8 mouse cellular contexts compared by ENCODE assay signal in the genomic region with DNA sequence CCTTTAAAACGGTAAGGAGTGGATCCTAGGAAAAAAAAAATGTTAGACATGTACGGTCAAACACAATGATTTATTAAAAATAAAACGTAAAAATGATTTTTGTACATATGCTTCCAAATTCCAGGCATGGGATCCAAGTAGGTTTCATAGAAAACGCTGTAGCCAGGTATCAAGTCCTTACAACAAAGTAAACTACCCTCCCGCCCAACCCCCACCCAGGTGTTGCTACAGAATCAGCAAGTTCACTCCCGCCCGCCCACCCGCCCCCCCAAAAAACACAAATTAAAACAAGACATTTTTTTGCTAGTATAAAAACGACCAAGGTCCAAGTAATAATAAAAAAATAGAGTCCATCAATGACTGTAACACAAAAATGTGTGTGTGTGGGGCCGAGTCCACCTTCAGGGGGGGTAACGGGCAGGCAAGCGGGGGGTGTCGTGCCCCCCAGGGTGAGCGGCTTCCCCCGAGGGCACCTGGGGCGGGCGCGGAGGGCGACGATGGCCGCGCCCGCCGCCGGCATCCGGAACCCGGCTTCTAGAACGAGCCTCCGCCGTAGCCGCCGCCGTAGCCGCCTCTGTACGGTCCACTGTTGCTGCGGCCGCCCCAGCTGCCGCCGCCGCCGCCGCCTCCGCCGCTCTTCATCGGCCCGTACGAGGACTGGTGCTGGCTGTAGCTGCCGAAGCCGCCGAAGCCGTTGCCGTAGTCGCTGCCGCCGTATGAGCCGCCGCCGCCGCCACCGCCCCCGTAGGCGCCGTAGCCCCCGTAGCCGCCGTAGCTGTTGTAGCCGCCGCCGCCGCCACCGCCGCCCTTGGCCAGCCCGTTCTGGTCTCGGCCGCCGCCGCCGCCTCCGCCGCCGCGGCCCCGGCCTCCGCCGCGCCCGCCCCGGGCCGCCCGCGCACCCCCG. TPM values are rescaled to one million over a fixed set of nuclear protein-coding genes. Genes with fewer than 3 reads are reported as not detected.
A peak's percentile ranks its signal among the peaks of the same experiment; 100 is the strongest.
DNase-seq lines count a peak whose midpoint lies in the region; ATAC-seq and TF ChIP-seq lines count a peak whose summit lies in the region.

No protein-coding gene starts in this region.

- no peaks in the 10 kb centered on the region for H3K36me3 ChIP-seq in kidney, postnatal 0 days (ENCODE audit: insufficient read depth, low read length)
- H3K36me3 ChIP-seq in G1E (replicated peaks) = peaks cover 26% of the 10 kb centered on the region
- peaks cover 27% of the 10 kb centered on the region for H3K36me3 ChIP-seq in embryonic facial prominence, embryonic 10.5 days (replicated peaks)
- peaks cover 27% of the 10 kb centered on the region for H3K36me3 ChIP-seq in limb, embryonic 10.5 days
- no peaks in the 10 kb centered on the region; the same call in 1 of the 2 replicates for H3K36me3 ChIP-seq in neural tube, embryonic 12.5 days

- H3K4me1 ChIP-seq in kidney, postnatal 0 days (replicated peaks; ENCODE audit: insufficient read depth, low read length) = peaks cover 22% of the 10 kb centered on the region
- peaks cover 36% of the 10 kb centered on the region for H3K4me1 ChIP-seq in G1E (ENCODE audit: insufficient read depth, low read depth, low read length)
- peaks cover 33% of the 10 kb centered on the region for H3K4me1 ChIP-seq in embryonic facial prominence, embryonic 10.5 days
- peaks cover 25% of the 10 kb centered on the region for H3K4me1 ChIP-seq in limb, embryonic 10.5 days
- peaks cover 25% of the 10 kb centered on the region for H3K4me1 ChIP-seq in neural tube, embryonic 12.5 days

- H3K9ac ChIP-seq in kidney, postnatal 0 days (ENCODE audit: low read depth, low read length) = peak overlapping the region; percentile 100
- peak overlapping the region; percentile 100 for H3K9ac ChIP-seq in neural tube, embryonic 12.5 days

- WGBS in kidney, postnatal 0 days = under 1% methylated on average over 86 of the region's 92 CpGs
- under 1% methylated on average over 91 of the region's 92 CpGs for WGBS in embryonic facial prominence, embryonic 10.5 days
- 3% methylated on average over 92 of the region's 92 CpGs for WGBS in limb, embryonic 10.5 days
- WGBS in neural tube, embryonic 12.5 days = 2% methylated on average over 70 of the region's 92 CpGs

- DNase-seq in kidney, postnatal 0 days (ENCODE audit: low spot score) = peak; percentile 30
- DNase-seq in kidney, postnatal 4 days = no peak
- DNase-seq in G1E (ENCODE audit: low spot score) = no peak
- peak; percentile 51 for DNase-seq in embryonic facial prominence, embryonic 10.5 days (ENCODE audit: low spot score)
- no peak for DNase-seq in limb, embryonic 10.5 days (ENCODE audit: low spot score)
- no peak for DNase-seq in T-cell, adult 2 months (ENCODE audit: low spot score)
- no peak for DNase-seq in frontal cortex, postnatal 14 days (ENCODE audit: low spot score in 2 of 2)

- H3K9me3 ChIP-seq in kidney, postnatal 0 days (replicated peaks; ENCODE audit: low read length) = no peaks in the 10 kb centered on the region
- H3K9me3 ChIP-seq in G1E (replicated peaks) = no peaks in the 10 kb centered on the region
- no peaks in the 10 kb centered on the region for H3K9me3 ChIP-seq in embryonic facial prominence, embryonic 10.5 days
- H3K9me3 ChIP-seq in limb, embryonic 10.5 days (replicated peaks) = no peaks in the 10 kb centered on the region
- no peaks in the 10 kb centered on the region for H3K9me3 ChIP-seq in neural tube, embryonic 12.5 days

- no peak for TF ChIP-seq CTCF in kidney, postnatal 0 days (IDR thresholded peaks at IDR 0.05; ENCODE audit: low read depth)
- TF ChIP-seq CTCF in G1E (IDR thresholded peaks at IDR 0.05; ENCODE audit: low read depth, low read length) = no peak

- H3K27ac ChIP-seq in kidney, postnatal 0 days = peak overlapping the region; percentile 99
- H3K27ac ChIP-seq in embryonic facial prominence, embryonic 10.5 days (replicated peaks) = peak overlapping the region; percentile 100
- peak overlapping the region; percentile 100 for H3K27ac ChIP-seq in limb, embryonic 10.5 days
- peak overlapping the region; percentile 97 for H3K27ac ChIP-seq in neural tube, embryonic 12.5 days

- peak overlapping the region; percentile 76 for H3K4me2 ChIP-seq in kidney, postnatal 0 days (ENCODE audit: low read length)
- peak overlapping the region; percentile 81 for H3K4me2 ChIP-seq in neural tube, embryonic 12.5 days (replicated peaks)

- ATAC-seq in kidney, postnatal 0 days (replicated peaks; ENCODE audit: low FRiP score, low read depth) = no peak
- ATAC-seq in G1E (ENCODE audit: extremely low read depth, insufficient number of reproducible peaks, low FRiP score, poor library complexity, severe bottlenecking) = no peak
- no peak for ATAC-seq in neural tube, embryonic 12.5 days (ENCODE audit: low FRiP score, low read depth)

- H3K27me3 ChIP-seq in kidney, postnatal 0 days (ENCODE audit: insufficient read depth, low read length) = no peaks in the 10 kb centered on the region
- no peaks in the 10 kb centered on the region for H3K27me3 ChIP-seq in G1E (ENCODE audit: insufficient read depth, low read length)
- no peaks in the 10 kb centered on the region for H3K27me3 ChIP-seq in embryonic facial prominence, embryonic 10.5 days (replicated peaks; ENCODE audit: low read depth, poor library complexity, severe bottlenecking)
- H3K27me3 ChIP-seq in limb, embryonic 10.5 days (ENCODE audit: low read depth, poor library complexity, severe bottlenecking) = no peaks in the 10 kb centered on the region
- H3K27me3 ChIP-seq in neural tube, embryonic 12.5 days (replicated peaks) = no peaks in the 10 kb centered on the region

- H3K4me3 ChIP-seq in kidney, postnatal 0 days (replicated peaks; ENCODE audit: low read depth, low read length) = peak overlapping the region; percentile 100
- H3K4me3 ChIP-seq in G1E (ENCODE audit: low read depth, low read length) = peak overlapping the region; percentile 98
- H3K4me3 ChIP-seq in embryonic facial prominence, embryonic 10.5 days = peak overlapping the region; percentile 96
- peak overlapping the region; percentile 97 for H3K4me3 ChIP-seq in limb, embryonic 10.5 days
- H3K4me3 ChIP-seq in neural tube, embryonic 12.5 days = peak overlapping the region; percentile 99

RNA-seq across cellular contexts. Expression of gene Hnrnpa0, which starts 1.2 kb away (rescaled TPM):
- polyA plus RNA-seq in kidney, postnatal 0 days (2015; fragmentation: Nextera tagmentation; extraction: Ambion mirVana) = 54.7 and 54.8 TPM in 2 replicates
- total RNA-seq in G1E (2014; fragmentation: Nextera tagmentation) (63.4 and 64.9 TPM in 2 replicates), G1E (2017) (73.3 and 78.5 TPM in 2 replicates)
- polyA plus RNA-seq in G1E (2012) = 550 and 843 TPM in 2 replicates
- polyA plus RNA-seq in embryonic facial prominence, embryonic 10.5 days (2016; fragmentation: Nextera tagmentation; extraction: Ambion mirVana) = 44.5 and 52.5 TPM in 2 replicates
- 33.3 and 35.3 TPM in 2 replicates for polyA plus RNA-seq in limb, embryonic 10.5 days (2016; fragmentation: Nextera tagmentation; extraction: Ambion mirVana)
- polyA plus RNA-seq in neural tube, embryonic 12.5 days (2016; fragmentation: Nextera tagmentation; extraction: Ambion mirVana) = 44.4 and 54.5 TPM in 2 replicates

RNA-seq across cellular contexts. Expression of gene Klhl3, which starts 13.7 kb away (rescaled TPM):
- polyA plus RNA-seq in kidney, postnatal 0 days (2015; fragmentation: Nextera tagmentation; extraction: Ambion mirVana) = 10.7 and 12.3 TPM in 2 replicates
- total RNA-seq in G1E (2014; fragmentation: Nextera tagmentation) (not detected in 2 replicates), G1E (2017) (0.05 and 0.06 TPM in 2 replicates)
- not detected in 2 replicates for polyA plus RNA-seq in G1E (2012)
- 1.7 and 1.8 TPM in 2 replicates for polyA plus RNA-seq in embryonic facial prominence, embryonic 10.5 days (2016; fragmentation: Nextera tagmentation; extraction: Ambion mirVana)
- polyA plus RNA-seq in limb, embryonic 10.5 days (2016; fragmentation: Nextera tagmentation; extraction: Ambion mirVana) = 2.1 and 3.2 TPM in 2 replicates
- 5.6 and 6.1 TPM in 2 replicates for polyA plus RNA-seq in neural tube, embryonic 12.5 days (2016; fragmentation: Nextera tagmentation; extraction: Ambion mirVana)

RNA-seq across cellular contexts. Expression of gene Idnk, which starts 30.3 kb away (rescaled TPM):
- 48.5 and 48.7 TPM in 2 replicates for polyA plus RNA-seq in kidney, postnatal 0 days (2015; fragmentation: Nextera tagmentation; extraction: Ambion mirVana)
- total RNA-seq in G1E (2014; fragmentation: Nextera tagmentation) = 63.2 and 66.5 TPM in 2 replicates
- total RNA-seq in G1E (2017) = 46.4 and 46.7 TPM in 2 replicates
- 14.8 and 16.2 TPM in 2 replicates for polyA plus RNA-seq in G1E (2012)
- polyA plus RNA-seq in embryonic facial prominence, embryonic 10.5 days (2016; fragmentation: Nextera tagmentation; extraction: Ambion mirVana) = 43.2 and 43.3 TPM in 2 replicates
- 36.1 and 37.7 TPM in 2 replicates for polyA plus RNA-seq in limb, embryonic 10.5 days (2016; fragmentation: Nextera tagmentation; extraction: Ambion mirVana)
- polyA plus RNA-seq in neural tube, embryonic 12.5 days (2016; fragmentation: Nextera tagmentation; extraction: Ambion mirVana) = 69.1 and 77.5 TPM in 2 replicates

Comparison
In these comparisons a context has a peak if more than half of its experiments do, and no peak if none do; other contexts are left out.
1. DNase-seq: peak in kidney, postnatal 0 days (single experiment) and embryonic facial prominence, embryonic 10.5 days (single experiment); none in kidney, postnatal 4 days (0 of 2), G1E (single experiment), limb, embryonic 10.5 days (single experiment), T-cell, adult 2 months (single experiment) and frontal cortex, postnatal 14 days (0 of 2).
2. Peak in every context shown above with its lines, with median percentiles within 50 percentile points of each other: H3K27ac ChIP-seq and H3K4me3 ChIP-seq.